ENCODE assay signal across 11 mouse cellular contexts in the genomic region with DNA sequence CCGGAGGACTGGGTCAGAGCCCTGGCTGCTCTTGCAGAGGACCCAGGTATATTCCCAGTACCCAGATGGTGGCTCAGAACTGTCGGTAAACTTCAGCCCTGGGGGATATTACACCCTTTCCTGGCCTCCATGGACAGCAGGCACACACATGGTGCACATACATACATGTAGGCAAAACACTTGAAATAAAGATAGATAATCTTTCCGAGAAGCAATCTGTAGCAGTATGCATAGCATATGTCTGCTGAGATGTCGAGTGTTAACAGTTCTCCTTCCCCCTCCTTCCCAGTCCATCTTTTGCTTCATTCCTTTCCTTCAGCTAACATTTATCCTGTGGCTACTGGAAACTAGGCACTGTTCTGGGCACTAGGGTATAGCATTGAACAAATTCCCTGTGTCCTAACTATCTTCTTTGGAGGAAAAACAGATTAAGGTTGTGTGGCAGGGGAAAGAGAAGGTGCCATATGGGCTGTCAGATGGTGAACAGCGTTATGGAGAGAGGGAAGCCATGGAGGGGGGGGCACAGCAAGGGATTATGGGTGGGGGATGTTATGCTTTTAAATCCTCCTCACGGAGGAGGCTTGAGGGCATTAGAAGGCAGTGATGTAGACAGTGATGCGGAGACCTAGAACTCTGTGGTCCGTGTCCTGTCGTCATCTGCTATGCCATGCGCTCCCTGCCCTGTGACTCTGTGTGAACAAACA. TPM values are rescaled to one million over a fixed set of nuclear protein-coding genes. Genes with fewer than 3 reads are reported as not detected.
DNase-seq lines count a peak whose midpoint lies in the region.
"Had no signal": no experiment of that assay in that cellular context is flagged by ENCODE, and none has a peak within 500 bp of the region (broad histone marks: within the 10 kb centered on the region; RNA-seq: fewer than 3 reads in every experiment).

No protein-coding gene starts in this region.

- intact Hi-C loops in left cerebral cortex, postnatal 4 days (cut with DNase I) = no loop called here
- intact Hi-C loops in left cerebral cortex, postnatal 10 days (cut with DNase I) = no loop called here

- DNase-seq in left cerebral cortex, postnatal 4 days = peak; percentile 74
- DNase-seq in left cerebral cortex, postnatal 10 days (ENCODE audit: extremely low spot score in 1 of 2, low spot score in 2 of 2) = no peak
- DNase-seq in cerebellum, postnatal 14 days = peak; percentile 82 to 84
- DNase-seq in layer of hippocampus, adult 9-11 months = peak; percentile 54
- DNase-seq in retina, embryonic 14.5 days (ENCODE audit: low spot score) = peak; percentile 55
- no peak for DNase-seq in adrenal gland, postnatal 36 days
- no peak for DNase-seq in kidney, adult 9 months
- DNase-seq in adrenal gland, postnatal 25 days = no peak
- DNase-seq: heart, postnatal 10 days; thymus, adult 18-20 months had no signal

RNA-seq across cellular contexts. Expression of gene Neurl1a, which starts 33.1 kb away (rescaled TPM):
- total RNA-seq in left cerebral cortex, postnatal 4 days (2021) = 10 to 100 TPM; 42.6 to 54.8 TPM
- total RNA-seq in left cerebral cortex, postnatal 10 days (2021) = 100 to 1,000 TPM; 107 to 111 TPM
- total RNA-seq in adrenal gland, postnatal 36 days (2021) = 10 to 100 TPM; 11.5 to 15.3 TPM
- 13.0 and 13.9 TPM in 2 replicates for total RNA-seq in adrenal gland, postnatal 25 days (2021)

RNA-seq across cellular contexts. Expression of gene Calhm3, which starts 54.2 kb away (rescaled TPM):
- total RNA-seq in left cerebral cortex, postnatal 4 days (2021) = not detected
- not detected for total RNA-seq in left cerebral cortex, postnatal 10 days (2021)
- total RNA-seq in adrenal gland, postnatal 36 days (2021) = not detected
- not detected in 2 replicates for total RNA-seq in adrenal gland, postnatal 25 days (2021)
- total RNA-seq: heart, postnatal 10 days; liver, adult 2 months had no signal

Comparison
In these comparisons a context has a peak if more than half of its experiments do, and no peak if none do; other contexts are left out.
1. DNase-seq: peak in left cerebral cortex, postnatal 4 days (single experiment), cerebellum, postnatal 14 days (2 of 2), layer of hippocampus, adult 9-11 months (single experiment) and retina, embryonic 14.5 days (single experiment); none in left cerebral cortex, postnatal 10 days (0 of 2), adrenal gland, postnatal 36 days (0 of 2), kidney, adult 9 months (single experiment) and adrenal gland, postnatal 25 days (single experiment).